Mouse (Mus musculus) heart, embryonic 14.5 days (tissue): Measurements from ENCODE around the gene AF366264. TPM values are rescaled to one million over a fixed set of nuclear protein-coding genes. Genes with fewer than 3 reads are reported as not detected.
"Not testable (repeated sequence)": the region's sequence is repeated elsewhere in the genome, so short reads cannot be mapped to it uniquely, and the experiment has no call there.

ENCODE experiments used
- ATAC-seq: fragments of 200-750 bp; cut with Nextera tagmentation; 2 replicates; pipeline ENCODE4 v1.8.0; 2017; ENCODE audit warnings: low read depth, moderate TSS enrichment; ENCODE audit not compliant: insufficient number of reproducible peaks, insufficient read depth, low FRiP score
- H3K27ac ChIP-seq, 2 experiments: fragments of 200-500 bp in 1 of 2; fragments of 300-500 bp in 1 of 2; sonication (generic) in 1 of 2; replicated peaks in 1 of 2; 2 replicates each; pipeline ENCODE4 v1.5.1; 2012 to 2014; ENCODE audit warnings: low read depth in 2 of 2, low read length in 2 of 2, control low read depth in 1 of 2, mild to moderate bottlenecking in 1 of 2, mixed read lengths in 1 of 2; ENCODE audit not compliant: control insufficient read depth in 1 of 2, insufficient read depth in 1 of 2
- H3K27me3 ChIP-seq: fragments of 300-500 bp; sonication (generic); 2 replicates; pipeline ENCODE4 v1.6.1; 2014; ENCODE audit warnings: mild to moderate bottlenecking, low read length, control low read depth; ENCODE audit not compliant: control insufficient read depth, insufficient read depth
- H3K36me3 ChIP-seq: fragments of 300-500 bp; sonication (generic); 2 replicates; pipeline ENCODE4 v1.6.1; 2014; ENCODE audit warnings: mild to moderate bottlenecking, control low read depth, low read length, mixed read lengths; ENCODE audit not compliant: control insufficient read depth, insufficient read depth
- H3K4me1 ChIP-seq, 2 experiments: fragments of 200-500 bp in 1 of 2; fragments of 300-500 bp in 1 of 2; sonication (generic) in 1 of 2; 2 replicates each; pipeline ENCODE4 v1.6.1; 2012 to 2014; ENCODE audit warnings: low read length in 2 of 2, control low read depth in 1 of 2, mixed read lengths in 1 of 2; ENCODE audit not compliant: control insufficient read depth in 2 of 2, insufficient read depth in 2 of 2
- H3K4me2 ChIP-seq: fragments of 300-500 bp; sonication (generic); 2 replicates; pipeline ENCODE4 v1.6.1; 2014; ENCODE audit warnings: mild to moderate bottlenecking, low read length
- H3K4me3 ChIP-seq, 2 experiments: fragments of 200-500 bp in 1 of 2; fragments of 300-500 bp in 1 of 2; sonication (generic) in 1 of 2; 2 replicates each; pipeline ENCODE4 v1.5.1; 2012 to 2014; ENCODE audit warnings: low read length in 2 of 2, mild to moderate bottlenecking in 2 of 2, control low read depth in 1 of 2, low read depth in 1 of 2, moderate library complexity in 1 of 2; ENCODE audit not compliant: control insufficient read depth in 1 of 2, insufficient read depth in 1 of 2
- H3K9ac ChIP-seq: fragments of 300-500 bp; sonication (generic); 2 replicates; pipeline ENCODE4 v1.6.1; 2014; ENCODE audit warnings: mild to moderate bottlenecking, low read length
- H3K9me3 ChIP-seq: fragments of 300-500 bp; sonication (generic); 2 replicates; pipeline ENCODE4 v1.6.1; 2016; ENCODE audit warnings: low read length, control low read depth; ENCODE audit not compliant: control insufficient read depth
- WGBS: fragments of 180-500 bp; shearing (Covaris S2); extraction: QIAGEN DNeasy Blood & Tissue Kit; methylation state at CpG from one replicate; pipeline ENCODE4 v1.1.7; 2014; 5-methylcytosine and 5-hydroxymethylcytosine counted together
- polyA plus RNA-seq: library from polyadenylated mRNA; unstranded; fragments of >200 nt; fragmentation: Nextera tagmentation; extraction: Ambion mirVana; gene quantifications from 2 replicates; pipeline ENCODE4 v1.2.1, GENCODE M21; 2014

Gene AF366264
- polyA plus RNA-seq = not detected in 2 replicates

DNA sequence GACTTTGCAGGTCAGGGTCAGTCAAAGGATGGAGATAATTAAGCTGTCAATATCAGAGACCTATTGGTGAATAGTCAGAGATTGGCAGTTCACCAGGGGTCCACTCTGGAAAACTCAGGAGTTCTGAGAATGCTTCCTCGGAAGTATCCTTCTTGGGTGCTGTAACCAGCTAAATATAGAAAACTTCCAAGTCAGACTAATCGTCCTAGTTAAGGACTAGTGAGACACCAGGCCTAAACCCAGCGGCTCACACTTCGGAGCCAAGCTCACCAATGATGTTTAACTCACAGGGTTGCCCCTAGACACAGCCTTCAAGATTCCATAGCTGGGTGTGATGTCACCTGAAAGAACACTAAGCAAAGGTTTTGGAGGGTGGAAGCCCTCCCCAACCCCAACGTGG is at the start of gene AF366264:
AF366264 (minus strand) TSS at position 101 of the 400 bp plus-strand sequence.
- H3K4me2 ChIP-seq = not testable (repeated sequence)

DNA sequence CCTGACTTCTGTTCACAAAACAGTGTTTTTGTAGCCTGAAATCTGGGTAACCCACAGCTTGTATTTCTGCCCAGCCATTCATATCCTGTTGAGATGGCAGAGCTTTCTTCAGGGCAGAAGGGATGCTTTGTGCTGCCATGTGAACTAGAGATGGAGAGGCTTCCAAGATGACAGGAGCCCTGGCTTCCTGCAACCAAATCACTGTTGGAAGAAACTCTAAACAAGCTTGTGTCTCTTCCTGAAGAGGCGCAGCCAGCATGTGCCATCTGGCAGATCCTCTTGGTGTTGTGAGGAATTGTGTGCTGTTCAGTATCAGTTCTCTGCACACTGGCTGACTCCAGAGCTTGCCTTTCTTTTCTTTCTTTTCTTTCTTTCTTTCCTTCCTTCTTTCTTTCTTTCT is 5.1 kb upstream of the AF366264 start:
- H3K36me3 ChIP-seq, H3K9me3 ChIP-seq, H3K27me3 ChIP-seq, H3K27ac ChIP-seq, H3K4me2 ChIP-seq, H3K4me3 ChIP-seq, H3K9ac ChIP-seq, ATAC-seq, H3K4me1 ChIP-seq: not testable (repeated sequence)
- WGBS = 55% methylated on average over 1 of the region's 1 CpGs

More for the DNA sequence above, at the start of gene AF366264:
- not testable (repeated sequence) for H3K9ac ChIP-seq, H3K27ac ChIP-seq, H3K27me3 ChIP-seq, H3K36me3 ChIP-seq, H3K4me3 ChIP-seq, ATAC-seq, H3K9me3 ChIP-seq, H3K4me1 ChIP-seq
- 69% methylated on average over 5 of the region's 5 CpGs for WGBS

DNA sequence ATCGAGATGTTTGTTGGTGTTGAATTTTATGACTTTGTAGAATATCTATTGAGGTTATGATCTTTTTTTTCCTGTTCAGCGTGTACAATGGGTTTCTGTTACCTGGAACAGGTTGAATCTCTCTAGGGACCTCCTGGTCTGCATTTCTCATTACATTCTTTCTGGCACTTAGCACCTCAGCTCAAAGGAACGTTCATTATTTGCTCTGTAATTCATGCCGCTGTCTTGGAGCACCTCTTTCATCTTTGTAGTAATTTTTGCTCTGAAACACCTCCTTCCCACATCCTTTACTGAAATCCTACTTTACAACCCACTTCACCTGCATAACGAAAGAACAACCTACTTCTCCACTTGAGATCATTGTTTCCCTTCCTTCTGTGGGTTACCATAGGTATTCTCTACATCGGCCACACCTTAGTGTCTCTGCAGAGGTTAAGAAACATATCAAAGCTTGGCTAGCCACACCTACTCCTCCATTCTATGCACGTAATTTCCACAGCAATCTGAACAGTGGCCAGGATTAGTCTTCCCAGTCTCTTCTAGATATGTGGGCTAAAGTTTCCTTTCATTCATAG is 9.5 kb downstream of the AF366264 start:
- Histone ChIP-seq H3K4me2 (no peak overlapping the region), H3K9me3 (no peaks in the 10 kb centered on the region), H3K27me3 (no peaks in the 10 kb centered on the region), H3K4me1 (no peaks in the 10 kb centered on the region), H3K27ac (no peak overlapping the region), H3K4me3 (no peak overlapping the region), H3K36me3 (no peaks in the 10 kb centered on the region), H3K9ac (no peak overlapping the region)
- no peak for ATAC-seq
- 68% methylated on average over 7 of the region's 7 CpGs for WGBS

DNA sequence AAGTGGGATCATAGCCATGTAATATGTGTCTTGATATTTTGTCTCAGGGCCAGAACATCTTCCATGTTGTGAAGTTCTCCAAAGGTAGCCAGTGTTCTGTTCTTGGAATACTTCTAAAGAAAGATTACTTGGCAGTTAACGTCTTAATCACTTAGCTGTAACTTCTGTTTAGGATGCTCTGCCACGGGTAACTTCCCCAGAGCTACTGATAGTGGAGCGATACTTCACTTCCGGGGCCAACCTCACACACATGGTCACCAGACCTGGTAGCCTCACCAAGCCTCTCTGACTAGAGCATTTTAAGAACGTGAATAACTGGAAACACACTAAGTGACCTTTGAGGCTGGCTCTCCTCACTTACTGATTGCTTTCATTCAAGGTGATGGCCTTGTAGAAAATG is 38.6 kb downstream of the AF366264 start:
- H3K4me1 ChIP-seq = no peaks in the 10 kb centered on the region
- no peak overlapping the region for H3K4me2 ChIP-seq
- no peaks in the 10 kb centered on the region for H3K9me3 ChIP-seq
- H3K36me3 ChIP-seq = peaks cover 51% of the 10 kb centered on the region
- H3K27ac ChIP-seq = no peak overlapping the region
- H3K9ac ChIP-seq = no peak overlapping the region
- 83% methylated on average over 5 of the region's 5 CpGs for WGBS
- ATAC-seq = no peak
- no peak overlapping the region for H3K4me3 ChIP-seq
- H3K27me3 ChIP-seq = no peaks in the 10 kb centered on the region

DNA sequence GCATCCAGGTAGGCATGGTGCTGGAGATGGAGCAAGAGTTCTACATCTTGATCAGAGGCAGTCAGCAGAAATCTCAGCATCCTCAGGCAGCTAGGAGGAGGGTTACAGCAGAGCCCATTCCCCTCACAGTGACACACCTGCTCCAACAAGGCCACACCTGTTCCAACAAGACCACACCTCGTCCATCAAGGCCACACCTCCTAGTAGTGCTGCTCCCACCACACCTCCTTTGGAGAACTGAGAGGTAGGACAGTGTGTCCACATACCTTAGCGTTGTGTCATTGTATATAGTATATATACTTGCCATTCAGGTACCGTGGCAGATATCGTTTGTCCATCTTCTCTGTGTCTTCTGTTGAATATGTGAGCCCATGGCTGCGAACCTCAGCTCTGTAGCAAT is 40.5 kb downstream of the AF366264 start:
- H3K9me3 ChIP-seq = no peaks in the 10 kb centered on the region
- peaks cover 70% of the 10 kb centered on the region for H3K36me3 ChIP-seq
- no peak for ATAC-seq
- H3K9ac ChIP-seq = no peak overlapping the region
- no peak overlapping the region for H3K27ac ChIP-seq
- no peak overlapping the region for H3K4me2 ChIP-seq
- no peaks in the 10 kb centered on the region for H3K4me1 ChIP-seq
- no peaks in the 10 kb centered on the region for H3K27me3 ChIP-seq
- no peak overlapping the region for H3K4me3 ChIP-seq
- WGBS = 90% methylated on average over 5 of the region's 5 CpGs

DNA sequence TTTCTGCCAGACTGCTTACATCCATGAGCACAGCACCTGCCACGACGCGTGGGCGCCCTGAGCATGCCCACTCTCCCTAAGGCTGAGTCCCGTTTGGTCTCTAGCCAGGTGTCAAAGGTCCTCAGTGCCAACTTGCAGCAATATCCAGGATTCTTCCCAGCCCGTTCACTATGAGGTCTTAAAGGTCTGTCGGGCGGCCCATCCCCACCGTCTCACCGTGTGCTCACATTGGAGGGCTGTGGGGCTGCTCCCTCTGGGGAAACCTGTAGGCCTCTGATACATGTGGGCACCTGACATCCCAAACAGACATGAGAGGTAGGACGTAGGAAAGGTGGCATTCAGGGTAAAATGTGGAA is 44.5 kb downstream of the AF366264 start:
- H3K27ac ChIP-seq = no peak overlapping the region

DNA sequence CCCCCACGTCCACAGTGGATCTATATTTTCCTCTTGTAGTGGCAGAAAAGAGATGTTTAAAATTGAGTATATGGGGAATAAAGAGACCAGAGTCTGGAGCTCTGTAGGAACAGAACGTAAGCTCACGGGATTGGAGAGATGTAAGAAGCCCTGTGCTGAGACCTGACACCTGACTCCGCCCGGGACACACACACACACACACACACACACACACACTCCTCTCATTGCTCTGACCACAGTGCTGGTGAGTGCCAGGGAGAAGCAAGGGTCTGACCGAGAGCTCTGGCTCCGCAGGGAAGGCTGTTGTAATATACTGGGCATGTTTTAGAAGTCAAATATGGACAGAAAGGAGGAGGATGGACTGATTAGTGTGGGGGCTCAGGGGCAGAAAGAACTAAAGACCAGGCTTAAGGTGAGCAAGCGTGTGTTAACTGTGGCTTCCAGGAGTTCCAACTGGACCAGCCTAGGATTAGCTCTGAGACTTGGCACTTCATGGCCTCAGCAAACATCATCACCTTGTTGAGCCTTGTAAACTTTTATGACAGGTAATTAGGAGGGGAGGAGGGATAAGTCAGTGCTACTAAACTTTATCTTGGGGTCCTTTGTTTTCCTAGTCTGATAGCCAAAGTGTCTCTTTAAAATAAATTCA is 45.0 kb downstream of the AF366264 start:
- Histone ChIP-seq H3K27ac (no peak overlapping the region), H3K27me3 (no peaks in the 10 kb centered on the region), H3K9ac (no peak overlapping the region), H3K4me3 (no peak overlapping the region), H3K4me2 (no peak overlapping the region), H3K36me3 (peaks cover 86% of the 10 kb centered on the region), H3K9me3 (no peaks in the 10 kb centered on the region), H3K4me1 (no peaks in the 10 kb centered on the region)
- no peak for ATAC-seq
- WGBS = 82% methylated on average over 8 of the region's 8 CpGs

More for the DNA sequence above, 44.5 kb downstream of the AF366264 start:
- Histone ChIP-seq H3K4me2 (no peak overlapping the region), H3K9me3 (no peaks in the 10 kb centered on the region), H3K36me3 (peaks cover 87% of the 10 kb centered on the region), H3K4me3 (no peak overlapping the region), H3K27me3 (no peaks in the 10 kb centered on the region), H3K9ac (no peak overlapping the region), H3K4me1 (no peaks in the 10 kb centered on the region)
- no peak for ATAC-seq
- WGBS = 93% methylated on average over 11 of the region's 11 CpGs

DNA sequence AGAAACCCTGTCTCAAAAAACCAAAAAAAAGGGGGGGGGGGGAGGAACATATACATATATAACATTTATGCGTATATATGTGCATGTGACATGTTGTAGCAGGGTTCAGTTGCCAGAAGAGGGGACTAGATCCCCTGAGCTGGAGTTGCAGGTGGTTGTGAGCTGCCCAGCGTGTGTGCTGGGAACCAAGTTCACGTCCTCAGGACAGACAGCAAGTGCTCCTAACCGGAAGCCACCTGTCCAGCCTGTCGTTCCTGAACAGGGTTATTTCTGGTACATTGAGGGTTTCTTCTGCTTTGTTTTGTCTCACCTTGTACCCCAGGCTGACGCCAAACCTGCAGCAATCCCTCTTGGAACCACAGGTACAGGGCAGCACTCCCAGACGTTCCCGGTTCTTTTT is 48.6 kb downstream of the AF366264 start:
- Histone ChIP-seq H3K9ac (no peak overlapping the region), H3K36me3 (peaks cover 58% of the 10 kb centered on the region)

More for the DNA sequence above, 48.6 kb downstream of the AF366264 start:
- 91% methylated on average over 8 of the region's 8 CpGs for WGBS
- H3K27me3 ChIP-seq = no peaks in the 10 kb centered on the region
- no peaks in the 10 kb centered on the region for H3K9me3 ChIP-seq
- peaks cover 3 to 8% of the 10 kb centered on the region in 2 experiments for H3K4me1 ChIP-seq
- no peak overlapping the region for H3K4me3 ChIP-seq
- H3K4me2 ChIP-seq = no peak overlapping the region
- no peak for ATAC-seq
- no peak overlapping the region for H3K27ac ChIP-seq
